Mouse (Mus musculus): ENCODE data around the gene Igdcc4. TPM values are rescaled to one million over a fixed set of nuclear protein-coding genes. Genes with fewer than 3 reads are reported as not detected.

Igdcc4 gene
- total RNA-seq, 1 experiment from 2014 or later, result 0.41 TPM

- ATAC-seq (replicated peaks; ENCODE audit: low read depth, poor library complexity, severe bottlenecking), result no peak
Measured at GRCm38 (mm10) chr9:65109132-65110072, 8.1 kb downstream of the Igdcc4 start.

GRCm38 (mm10) chr9:65111698-65112097, 10.4 kb downstream of the Igdcc4 start:
- no peak for ATAC-seq (replicated peaks; ENCODE audit: low read depth, poor library complexity, severe bottlenecking)

DNA sequence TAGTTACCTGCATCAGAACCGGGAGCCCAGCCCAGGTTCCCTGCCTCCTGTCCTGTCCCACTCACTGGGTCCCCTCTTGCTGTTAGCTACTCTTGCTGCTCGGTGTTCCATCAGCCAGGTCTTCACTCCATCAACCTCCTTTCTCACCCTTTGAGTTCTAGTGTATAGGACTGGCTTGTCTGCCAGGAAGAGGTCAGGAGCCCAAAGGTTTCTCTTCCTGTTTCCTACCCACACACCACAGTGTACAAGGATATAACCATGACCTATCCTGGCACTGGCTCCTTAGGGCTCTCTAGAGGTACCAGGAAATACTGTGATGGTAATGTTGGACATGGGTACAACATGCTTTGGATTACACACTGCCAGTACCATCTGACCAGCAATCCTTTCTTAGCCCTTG, 12.4 kb downstream of the Igdcc4 start:
- ATAC-seq (replicated peaks; ENCODE audit: low read depth, poor library complexity, severe bottlenecking), result peak; percentile 56

- ATAC-seq (replicated peaks; ENCODE audit: low read depth, poor library complexity, severe bottlenecking), result no peak
Measured at GRCm38 (mm10) chr9:65115891-65116290, 14.6 kb downstream of the Igdcc4 start.

GRCm38 (mm10) chr9:65117516-65117915, 16.2 kb downstream of the Igdcc4 start:
- no peak for ATAC-seq (replicated peaks; ENCODE audit: low read depth, poor library complexity, severe bottlenecking)

GRCm38 (mm10) chr9:65120935-65121334, 19.6 kb downstream of the Igdcc4 start:
- ATAC-seq (replicated peaks; ENCODE audit: low read depth, poor library complexity, severe bottlenecking), result peak; percentile 82

DNA sequence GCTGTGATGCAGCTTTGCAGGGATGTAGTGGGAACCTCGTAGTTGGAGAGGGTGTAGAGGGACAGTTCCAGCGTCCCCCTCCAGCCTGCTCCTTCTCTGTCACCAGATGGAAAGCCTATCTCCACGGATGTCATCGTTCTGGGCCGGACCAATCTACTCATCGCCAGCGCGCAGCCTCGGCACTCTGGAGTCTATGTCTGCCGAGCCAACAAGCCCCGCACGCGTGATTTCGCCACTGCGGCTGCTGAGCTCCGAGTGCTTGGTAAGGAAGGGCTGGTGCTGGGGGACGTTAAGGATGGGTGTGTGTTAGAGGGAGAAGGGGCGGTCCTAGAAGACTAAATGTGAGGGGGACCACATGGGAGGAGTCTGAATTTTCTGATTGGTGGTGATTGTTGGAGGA, 21.3 kb downstream of the Igdcc4 start:
- no peak for ATAC-seq (replicated peaks; ENCODE audit: low read depth, poor library complexity, severe bottlenecking)

DNA sequence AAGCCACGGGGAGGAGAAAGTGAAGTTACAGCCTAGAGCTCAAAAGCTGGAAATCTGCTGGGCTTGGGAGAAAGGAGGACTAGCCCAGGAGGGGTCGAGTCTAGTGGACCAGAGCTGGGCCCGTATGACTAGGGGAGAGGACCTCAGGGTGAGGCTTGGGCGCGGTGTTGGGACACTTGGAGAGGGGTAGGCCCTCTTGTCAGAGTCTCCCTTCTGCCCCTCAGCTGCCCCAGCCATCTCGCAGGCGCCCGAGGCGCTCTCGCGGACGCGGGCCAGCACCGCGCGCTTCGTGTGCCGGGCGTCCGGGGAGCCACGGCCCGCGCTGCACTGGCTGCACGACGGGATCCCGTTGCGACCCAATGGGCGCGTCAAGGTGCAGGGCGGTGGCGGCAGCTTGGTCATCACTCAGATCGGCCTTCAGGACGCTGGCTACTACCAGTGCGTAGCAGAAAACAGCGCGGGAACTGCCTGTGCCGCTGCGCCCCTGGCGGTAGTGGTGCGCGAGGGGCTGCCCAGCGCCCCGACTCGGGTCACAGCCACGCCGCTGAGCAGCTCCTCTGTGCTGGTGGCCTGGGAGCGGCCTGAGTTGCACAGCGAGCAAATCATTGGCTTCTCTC, 22.4 kb downstream of the Igdcc4 start:
- ATAC-seq (replicated peaks; ENCODE audit: low read depth, poor library complexity, severe bottlenecking), result peak; percentile 62

DNA sequence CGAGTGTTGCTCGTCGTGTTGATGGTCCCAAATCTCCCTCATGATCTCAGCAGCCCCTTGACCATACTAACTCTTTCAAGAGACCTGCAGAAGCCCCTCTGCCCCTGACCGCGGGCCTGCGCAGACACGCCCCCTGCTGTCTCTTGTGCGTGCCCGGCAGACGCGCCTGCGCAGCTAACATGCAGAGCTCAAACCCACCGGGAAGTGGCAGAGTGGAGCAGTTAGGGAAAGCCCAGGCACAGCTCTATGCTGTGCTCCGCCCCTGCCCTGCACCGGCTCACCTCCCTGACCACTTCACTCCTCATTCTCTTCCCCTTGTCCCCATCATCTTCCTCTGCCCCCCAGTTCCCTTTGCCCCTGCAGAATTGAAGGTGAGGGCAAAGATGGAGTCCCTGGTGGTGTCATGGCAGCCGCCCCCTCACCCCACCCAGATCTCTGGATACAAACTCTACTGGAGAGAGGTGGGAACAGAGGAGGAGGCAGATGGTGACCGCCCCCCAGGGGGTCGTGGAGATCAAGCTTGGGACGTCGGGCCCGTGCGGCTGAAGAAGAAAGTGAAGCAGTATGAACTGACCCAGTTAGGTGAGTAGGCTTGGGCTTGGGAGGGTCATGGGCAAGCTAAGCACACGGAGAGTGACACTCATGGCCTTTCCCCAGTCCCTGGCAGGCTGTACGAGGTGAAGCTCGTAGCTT, 27.0 kb downstream of the Igdcc4 start:
- ATAC-seq (replicated peaks; ENCODE audit: low read depth, poor library complexity, severe bottlenecking), result peak; percentile 70

GRCm38 (mm10) chr9:65131717-65132116, 30.4 kb downstream of the Igdcc4 start:
- ATAC-seq (replicated peaks; ENCODE audit: low read depth, poor library complexity, severe bottlenecking), result peak; percentile 71

DNA sequence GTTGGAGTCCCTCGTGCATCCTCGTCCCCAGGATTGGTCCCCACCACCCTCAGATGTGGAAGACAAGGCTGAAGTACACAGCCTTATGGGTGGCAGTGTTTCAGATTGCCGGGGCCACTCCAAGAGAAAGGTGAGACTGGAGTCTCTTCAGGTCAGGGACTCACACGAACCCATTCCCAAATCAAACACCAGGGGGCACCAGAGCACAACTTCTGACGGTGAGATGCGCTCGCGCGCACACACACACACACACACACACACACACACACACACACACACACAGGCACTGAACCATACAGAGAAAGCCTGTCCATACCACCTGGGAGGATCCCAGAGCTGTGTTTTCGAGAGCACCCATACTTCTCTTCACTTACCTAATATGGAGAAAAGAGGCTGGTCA, 32.5 kb downstream of the Igdcc4 start:
- ATAC-seq (replicated peaks; ENCODE audit: low read depth, poor library complexity, severe bottlenecking), result peak; percentile 58

- ATAC-seq (replicated peaks; ENCODE audit: low read depth, poor library complexity, severe bottlenecking), result no peak
Measured at GRCm38 (mm10) chr9:65135126-65135525, 33.8 kb downstream of the Igdcc4 start.

DNA sequence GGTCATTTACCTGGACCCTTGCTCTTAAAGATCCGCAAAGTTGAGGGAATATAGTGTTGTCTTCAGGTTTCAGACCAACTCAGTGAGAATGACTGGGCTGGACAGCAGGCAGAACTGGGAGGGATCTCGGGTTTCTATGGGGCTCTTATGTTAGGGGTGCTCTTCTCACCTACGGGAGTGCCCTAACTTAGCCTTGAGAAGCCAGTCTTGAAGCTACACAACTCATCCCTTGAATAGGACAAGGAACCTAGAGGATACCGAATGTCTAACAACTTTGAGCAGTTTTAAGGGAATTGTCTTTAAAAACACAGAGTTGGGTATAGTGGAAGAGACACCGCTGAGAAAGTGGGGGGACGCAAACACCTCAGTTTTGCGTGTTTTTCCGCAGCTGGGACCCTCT, 39.2 kb downstream of the Igdcc4 start:
- no peak for ATAC-seq (replicated peaks; ENCODE audit: low read depth, poor library complexity, severe bottlenecking)

DNA sequence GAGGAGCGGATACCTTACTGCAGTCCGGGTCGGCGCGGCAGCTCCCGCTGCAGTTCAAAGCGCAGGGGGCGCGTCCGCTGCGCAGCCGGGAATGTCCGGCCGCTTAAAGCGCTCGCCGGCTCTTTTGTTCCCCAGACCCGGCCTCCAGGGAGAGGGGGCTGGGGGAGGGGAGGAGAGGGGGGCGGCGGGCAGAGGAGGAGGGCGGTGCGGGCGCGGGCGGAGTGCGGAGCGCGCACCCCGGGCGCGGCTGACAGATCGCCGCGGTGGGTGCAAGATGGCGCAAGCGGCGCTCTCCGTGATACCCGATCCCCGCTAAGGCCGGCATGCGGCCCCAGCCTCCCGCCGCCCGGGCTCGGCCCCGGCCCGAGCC, 39.6 kb downstream of the Igdcc4 start, which contains the start of gene Igdcc3:
Igdcc3 (plus strand) TSS at position 254 of the 370 bp plus-strand sequence.
- no peak for ATAC-seq (replicated peaks; ENCODE audit: low read depth, poor library complexity, severe bottlenecking)

DNA sequence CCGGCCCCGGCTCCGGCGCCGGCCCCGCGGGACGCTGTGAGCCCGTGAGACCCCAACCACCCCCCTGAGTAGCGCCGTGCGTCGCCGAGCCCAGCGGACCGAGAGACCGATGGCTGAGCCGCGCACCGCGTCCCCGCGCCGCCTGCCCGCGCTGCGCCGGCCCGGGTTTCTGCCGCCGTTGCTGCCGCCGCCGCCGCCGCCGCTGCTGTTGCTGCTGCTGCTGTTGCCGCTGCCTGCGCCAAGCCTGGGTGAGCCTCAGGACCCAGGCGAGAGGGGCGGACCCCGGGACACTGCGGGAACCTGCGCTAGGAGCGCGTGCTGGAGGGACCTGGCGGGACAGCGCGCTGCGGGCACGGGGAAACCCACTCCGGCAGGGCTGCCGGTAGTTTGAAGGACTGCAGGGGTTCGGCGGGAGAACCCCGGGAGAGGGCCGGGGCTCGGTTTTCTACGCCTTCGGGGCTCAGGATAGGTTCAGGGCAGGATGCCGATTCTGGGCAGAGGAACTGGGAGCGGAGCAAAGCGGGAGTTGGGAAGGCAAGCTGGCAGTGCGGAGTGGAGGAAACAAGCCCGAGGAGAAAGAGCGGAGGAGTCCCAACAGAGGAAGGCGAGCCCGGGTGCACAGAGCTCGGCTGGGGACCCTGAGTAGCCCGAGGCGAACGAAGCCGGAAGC, 40.2 kb downstream of the Igdcc4 start:
- peak; percentile 62 for ATAC-seq (replicated peaks; ENCODE audit: low read depth, poor library complexity, severe bottlenecking)

GRCm38 (mm10) chr9:65141976-65142318, 40.7 kb downstream of the Igdcc4 start:
- ATAC-seq (replicated peaks; ENCODE audit: low read depth, poor library complexity, severe bottlenecking), result peak; percentile 62

DNA sequence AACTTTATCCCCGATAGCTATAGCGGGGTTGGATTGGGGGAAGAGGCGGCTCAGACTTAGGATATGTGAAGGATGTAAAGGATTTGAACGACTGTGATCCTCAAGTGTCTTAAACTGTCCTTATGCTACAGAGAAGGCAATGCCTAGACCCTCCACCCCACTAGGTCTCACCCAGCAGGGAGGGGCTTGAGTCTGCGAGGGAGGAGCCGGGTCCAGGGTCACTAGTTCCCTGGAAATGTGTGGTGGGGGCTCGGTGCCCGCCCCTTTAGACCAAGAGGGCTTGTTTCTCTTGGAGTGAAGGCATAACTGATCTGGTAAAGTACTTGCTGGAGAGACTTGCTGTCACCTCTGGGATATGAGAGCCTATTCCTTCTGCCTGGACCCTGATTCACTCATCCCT, 41.1 kb downstream of the Igdcc4 start:
- peak; percentile 40 for ATAC-seq (replicated peaks; ENCODE audit: low read depth, poor library complexity, severe bottlenecking)

GRCm38 (mm10) chr9:65146001-65146400, 44.7 kb downstream of the Igdcc4 start:
- ATAC-seq (replicated peaks; ENCODE audit: low read depth, poor library complexity, severe bottlenecking), result no peak

- no peak for ATAC-seq (replicated peaks; ENCODE audit: low read depth, poor library complexity, severe bottlenecking)
Measured at GRCm38 (mm10) chr9:65148507-65148906, 47.2 kb downstream of the Igdcc4 start.

- ATAC-seq (replicated peaks; ENCODE audit: low read depth, poor library complexity, severe bottlenecking), result no peak
Measured at GRCm38 (mm10) chr9:65152711-65153330, 51.5 kb downstream of the Igdcc4 start.

Data from common myeloid progenitor, adult 5-6 weeks (primary cell).